Mouse (Mus musculus) C2C12 (cell line): ENCODE measurements around the gene Nbl1.

ENCODE experiments used
- CTCF ChIP-seq: IDR thresholded peaks from one replicate; pipeline ENCODE4 v1.5.1; 2011; ENCODE audit not compliant: control insufficient read depth, insufficient read depth, insufficient read length
- FOSL1 ChIP-seq: IDR thresholded peaks from one replicate; pipeline ENCODE4 v1.8.0; 2011; ENCODE audit warnings: mild to moderate bottlenecking, low read length; ENCODE audit not compliant: poor library complexity, insufficient read depth, severe bottlenecking
- MAX ChIP-seq: IDR thresholded peaks from one replicate; pipeline ENCODE4 v1.6.1; 2011; ENCODE audit warnings: mild to moderate bottlenecking, control low read depth
- MYOD1 ChIP-seq: IDR thresholded peaks from one replicate; pipeline ENCODE4 v1.6.1; 2011; ENCODE audit warnings: low read depth; ENCODE audit not compliant: control insufficient read depth, insufficient read length
- USF1 ChIP-seq: IDR thresholded peaks from one replicate; pipeline ENCODE4 v1.6.1; 2011; ENCODE audit warnings: low read depth, mild to moderate bottlenecking, control low read depth, moderate library complexity

GRCm38 (mm10) chr4:139032521-139032920, 60.3 kb downstream of the Nbl1 start:
- TF ChIP-seq CTCF: no peak
- TF ChIP-seq USF1: no peak
- no peak for TF ChIP-seq MYOD1
- no peak for TF ChIP-seq FOSL1
- TF ChIP-seq MAX: no peak
